Mouse (Mus musculus) olfactory bulb, adult 2 months (tissue): ENCODE measurements around the gene Pet2. TPM values are rescaled to one million over a fixed set of nuclear protein-coding genes. Genes with fewer than 3 reads are reported as not detected.

Experiments
- H3K27ac ChIP-seq: fragments of 200-500 bp; 2 replicates; pipeline ENCODE4 v1.5.1; 2012; ENCODE audit warnings: low read depth, low read length; ENCODE audit not compliant: insufficient read depth
- H3K4me1 ChIP-seq: fragments of 200-500 bp; 2 replicates; pipeline ENCODE4 v1.6.1; 2012; ENCODE audit warnings: low read length; ENCODE audit not compliant: control insufficient read depth, insufficient read depth
- H3K4me3 ChIP-seq: fragments of 200-500 bp; 2 replicates; pipeline ENCODE4 v1.5.1; 2012; ENCODE audit warnings: mild to moderate bottlenecking, low read depth, low read length, moderate library complexity; ENCODE audit not compliant: insufficient read depth
- POLR2A ChIP-seq: fragments of 200-500 bp; IDR thresholded peaks from 2 replicates; pipeline ENCODE4 v1.6.1; 2012; ENCODE audit warnings: mild to moderate bottlenecking, low read depth, low read length, moderate library complexity; ENCODE audit not compliant: insufficient read depth
- WGBS: fragments of 180-500 bp; shearing (Covaris S2); methylation state at CpG from one replicate; pipeline ENCODE4 v1.1.7; 2018; 5-methylcytosine and 5-hydroxymethylcytosine counted together
- polyA plus RNA-seq: library from polyadenylated mRNA; stranded (reverse); fragments of >200 nt; gene quantifications from 2 replicates; pipeline ENCODE4 v1.2.4, GENCODE M21; 2012; ENCODE audit warnings: low replicate concordance; ENCODE audit not compliant: missing spikeins, insufficient read depth, insufficient read length

Pet2 gene
- not detected in 2 replicates for polyA plus RNA-seq

GRCm38 (mm10) chrX:89409589-89409988, at the start of gene Pet2:
Gene Pet2, minus strand, starts transcription at chrX:89409689.
- 92% methylated on average over 9 of the region's 9 CpGs for WGBS
- no peak for TF ChIP-seq POLR2A
- no peak within 1 kb of the TSS for H3K4me3 ChIP-seq
- no peak within 1 kb of the TSS for H3K27ac ChIP-seq
- H3K4me1 ChIP-seq = no peaks in the 10 kb centered on the region
